Mouse (Mus musculus) thymus, adult 2 months (tissue): ENCODE measurements around the gene Ppm1l.
"Not testable (repeated sequence)": the region's sequence is repeated elsewhere in the genome, so short reads cannot be mapped to it uniquely, and the experiment has no call there.

Experiments used
- CTCF ChIP-seq: fragments of 200-500 bp; IDR thresholded peaks from 2 replicates; pipeline ENCODE4 v1.5.1; 2012; ENCODE audit warnings: mild to moderate bottlenecking, control low read depth, low read length, moderate library complexity, borderline replicate concordance; ENCODE audit not compliant: control insufficient read depth, poor library complexity, insufficient read depth; ENCODE audit errors: extremely low read depth
- POLR2A ChIP-seq: fragments of 200-500 bp; IDR thresholded peaks from 2 replicates; pipeline ENCODE4 v1.6.1; 2012; ENCODE audit warnings: mild to moderate bottlenecking, low read length, control low read depth, moderate library complexity; ENCODE audit not compliant: control insufficient read depth, poor library complexity, insufficient read depth; ENCODE audit errors: extremely low read depth

- not testable (repeated sequence) for TF ChIP-seq POLR2A, CTCF
Observed at GRCm38 (mm10) chr3:69424781-69425180, 108.1 kb downstream of the Ppm1l start.
